Mouse (Mus musculus) brain, embryonic 14.5 days (tissue): ENCODE data around the gene Vipr1.

Source experiments
- CTCF ChIP-seq: fragments of 200-500 bp; IDR thresholded peaks from 2 replicates; pipeline ENCODE4 v1.5.1; 2012; ENCODE audit warnings: inconsistent platforms, mild to moderate bottlenecking, moderate library complexity, borderline replicate concordance; ENCODE audit not compliant: insufficient read depth, insufficient read length; ENCODE audit errors: extremely low read depth
- POLR2A ChIP-seq: fragments of 200-500 bp; IDR thresholded peaks from 2 replicates; pipeline ENCODE4 v1.6.1; 2012; ENCODE audit warnings: mild to moderate bottlenecking, inconsistent platforms, borderline replicate concordance; ENCODE audit not compliant: poor library complexity, insufficient read depth, insufficient read length, severe bottlenecking; ENCODE audit errors: extremely low read depth

DNA sequence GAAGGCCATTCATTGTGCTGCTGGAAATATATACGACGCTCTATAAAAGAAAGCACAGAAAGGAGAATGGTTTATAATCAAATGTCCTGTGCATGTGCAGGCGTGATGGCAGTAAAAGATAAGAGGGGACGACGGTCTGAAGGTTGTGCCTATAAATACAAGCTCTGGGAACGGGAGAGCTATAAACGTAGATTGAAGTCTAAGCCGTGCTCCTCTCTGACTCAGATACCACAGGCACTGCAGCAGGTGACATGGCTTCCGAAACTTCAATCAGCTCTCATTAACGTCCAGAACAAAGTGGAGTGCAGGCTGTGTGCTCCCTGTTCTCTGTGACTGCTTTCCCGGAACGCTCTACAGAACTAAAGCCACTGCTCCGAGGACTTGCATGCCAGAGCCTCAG lies 14.6 kb downstream of the Vipr1 start:
- TF ChIP-seq POLR2A (no peak), CTCF (no peak)
